Mouse (Mus musculus) kidney, embryonic 14.5 days (tissue): ENCODE measurements around the gene Mroh8. TPM values are rescaled to one million over a fixed set of nuclear protein-coding genes. Genes with fewer than 3 reads are reported as not detected.

Experiments
- ATAC-seq: fragments of 200-750 bp; cut with Nextera tagmentation; 2 replicates; pipeline ENCODE4 v1.8.0; 2017; ENCODE audit warnings: moderate number of reproducible peaks, mild to moderate bottlenecking, moderate TSS enrichment, moderate library complexity; ENCODE audit not compliant: low FRiP score, low TSS enrichment
- H3K27ac ChIP-seq: fragments of 300-500 bp; sonication (generic); 2 replicates; pipeline ENCODE4 v1.5.1; 2014; ENCODE audit warnings: low read depth, mild to moderate bottlenecking, low read length, moderate library complexity, mixed read lengths
- H3K27me3 ChIP-seq: fragments of 300-500 bp; sonication (generic); 2 replicates; pipeline ENCODE4 v1.6.1; 2014; ENCODE audit warnings: mild to moderate bottlenecking, low read length; ENCODE audit not compliant: control insufficient read depth, insufficient read depth
- H3K36me3 ChIP-seq: fragments of 300-500 bp; sonication (generic); 2 replicates; pipeline ENCODE4 v1.6.1; 2014; ENCODE audit warnings: low read length, mixed read lengths; ENCODE audit not compliant: control insufficient read depth, insufficient read depth
- H3K4me1 ChIP-seq: fragments of 300-500 bp; sonication (generic); 2 replicates; pipeline ENCODE4 v1.6.1; 2014; ENCODE audit warnings: low read length, mixed read lengths; ENCODE audit not compliant: control insufficient read depth, insufficient read depth
- H3K4me2 ChIP-seq: fragments of 300-500 bp; sonication (generic); replicated peaks from 2 replicates; pipeline ENCODE4 v1.6.1; 2014; ENCODE audit warnings: low read depth, mild to moderate bottlenecking, low read length
- H3K4me3 ChIP-seq: fragments of 300-500 bp; sonication (generic); 2 replicates; pipeline ENCODE4 v1.5.1; 2014; ENCODE audit warnings: mild to moderate bottlenecking, low read length
- H3K9ac ChIP-seq: fragments of 300-500 bp; sonication (generic); 2 replicates; pipeline ENCODE4 v1.6.1; 2014; ENCODE audit warnings: low read depth, mild to moderate bottlenecking, low read length, moderate library complexity
- H3K9me3 ChIP-seq: fragments of 300-500 bp; sonication (generic); 2 replicates; pipeline ENCODE4 v1.6.1; 2016; ENCODE audit warnings: low read length; ENCODE audit not compliant: control insufficient read depth
- WGBS: fragments of 180-500 bp; shearing (Covaris S2); extraction: QIAGEN DNeasy Blood & Tissue Kit; methylation state at CpG from one replicate; pipeline ENCODE4 v1.1.7; 2014; 5-methylcytosine and 5-hydroxymethylcytosine counted together
- polyA plus RNA-seq: library from polyadenylated mRNA; unstranded; fragments of >200 nt; fragmentation: Nextera tagmentation; extraction: Ambion mirVana; gene quantifications from 2 replicates; pipeline ENCODE4 v1.2.1, GENCODE M21; 2014

Mroh8 gene
- polyA plus RNA-seq, 1 experiment from 2014 or later, result 0.89 TPM

DNA sequence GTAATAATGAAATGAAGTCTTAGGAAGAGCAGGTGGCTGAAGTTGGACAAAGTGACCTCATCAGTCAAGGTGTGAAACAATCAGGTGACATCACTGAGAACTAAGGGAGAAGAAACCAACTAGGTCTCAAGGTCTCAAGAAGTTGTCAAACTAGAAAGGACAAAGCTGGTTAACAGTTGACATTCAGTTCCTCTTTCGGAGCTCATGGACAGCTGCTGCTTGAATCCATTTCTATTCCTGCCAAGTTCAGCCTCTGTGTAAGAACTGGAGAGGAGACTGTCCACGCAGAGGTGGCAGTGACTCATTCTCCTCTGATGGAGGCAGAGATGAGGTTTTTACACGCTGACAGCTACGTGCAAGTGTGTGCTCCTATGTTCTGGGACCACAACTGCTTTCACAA is 92.1 kb downstream of the Mroh8 start:
- H3K36me3 ChIP-seq, result peaks cover 64% of the 10 kb centered on the region
- H3K27me3 ChIP-seq, result no peaks in the 10 kb centered on the region
- no peak overlapping the region for H3K4me2 ChIP-seq
- ATAC-seq, result no peak
- H3K9me3 ChIP-seq, result no peaks in the 10 kb centered on the region
- H3K9ac ChIP-seq, result no peak overlapping the region
- no peak overlapping the region for H3K27ac ChIP-seq
- H3K4me1 ChIP-seq, result no peaks in the 10 kb centered on the region
- WGBS, result 90% methylated on average over 4 of the region's 4 CpGs
- no peak overlapping the region for H3K4me3 ChIP-seq

DNA sequence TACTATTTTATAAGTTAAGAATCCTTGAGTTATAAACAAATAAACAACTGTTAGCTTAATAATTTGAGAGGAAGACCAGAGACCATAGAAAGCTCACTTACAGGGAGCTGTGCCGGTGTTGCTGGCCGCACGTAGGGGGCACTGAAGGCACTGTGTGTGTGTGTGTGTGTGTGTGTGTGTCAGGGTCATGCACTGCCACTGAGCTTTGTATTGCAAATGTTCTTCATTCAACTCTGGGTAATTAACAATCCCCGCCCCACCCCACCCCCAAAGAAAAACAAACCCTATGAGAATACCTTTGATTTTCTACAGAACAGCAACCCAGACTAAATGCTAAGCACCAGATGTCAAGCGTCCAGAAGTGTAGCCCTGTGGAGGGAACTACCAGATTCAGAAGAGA is 92.8 kb downstream of the Mroh8 start:
- peaks cover 63% of the 10 kb centered on the region for H3K36me3 ChIP-seq

DNA sequence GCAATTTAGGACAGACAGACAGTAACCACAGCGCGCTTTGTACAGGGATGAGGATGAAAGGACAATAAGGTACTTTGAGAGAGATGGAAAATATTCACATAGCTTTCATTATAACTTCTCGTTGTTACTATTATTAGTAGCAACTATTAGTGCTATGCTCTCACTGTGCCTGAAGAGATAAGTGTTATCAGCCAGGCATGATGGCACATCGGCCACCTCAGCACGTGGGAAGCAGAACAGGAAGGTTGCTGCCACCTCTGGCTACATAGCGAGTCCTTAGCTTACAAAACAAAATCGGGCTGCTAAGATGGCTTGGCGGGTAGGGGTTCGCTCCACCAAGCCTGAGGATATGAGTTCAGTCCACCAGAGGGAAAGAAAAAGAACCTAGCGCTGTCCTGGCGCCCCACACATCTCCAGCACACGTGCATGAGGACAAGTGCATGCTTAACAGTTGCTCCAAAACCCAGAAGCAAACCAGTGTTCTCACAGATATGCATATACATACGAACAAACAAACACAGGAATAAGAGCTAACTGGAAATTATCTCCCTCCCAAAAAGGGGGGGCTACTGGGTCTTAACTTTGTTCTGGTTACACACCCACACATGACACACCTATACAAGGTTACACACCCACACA is 94.2 kb downstream of the Mroh8 start:
- no peaks in the 10 kb centered on the region for H3K9me3 ChIP-seq
- WGBS, result 94% methylated on average over 13 of the region's 13 CpGs
- H3K4me1 ChIP-seq, result no peaks in the 10 kb centered on the region
- H3K4me3 ChIP-seq, result no peak overlapping the region
- no peak overlapping the region for H3K4me2 ChIP-seq
- H3K9ac ChIP-seq, result no peak overlapping the region
- no peak for ATAC-seq
- H3K27ac ChIP-seq, result no peak overlapping the region
- H3K36me3 ChIP-seq, result peaks cover 56% of the 10 kb centered on the region
- H3K27me3 ChIP-seq, result no peaks in the 10 kb centered on the region

More for the DNA sequence above, 92.8 kb downstream of the Mroh8 start:
- no peaks in the 10 kb centered on the region for H3K9me3 ChIP-seq
- no peaks in the 10 kb centered on the region for H3K27me3 ChIP-seq
- H3K4me1 ChIP-seq, result no peaks in the 10 kb centered on the region
- no peak overlapping the region for H3K4me3 ChIP-seq
- no peak overlapping the region for H3K27ac ChIP-seq
- H3K4me2 ChIP-seq, result no peak overlapping the region
- no peak overlapping the region for H3K9ac ChIP-seq
- no peak for ATAC-seq
- 42% methylated on average over 5 of the region's 5 CpGs for WGBS

DNA sequence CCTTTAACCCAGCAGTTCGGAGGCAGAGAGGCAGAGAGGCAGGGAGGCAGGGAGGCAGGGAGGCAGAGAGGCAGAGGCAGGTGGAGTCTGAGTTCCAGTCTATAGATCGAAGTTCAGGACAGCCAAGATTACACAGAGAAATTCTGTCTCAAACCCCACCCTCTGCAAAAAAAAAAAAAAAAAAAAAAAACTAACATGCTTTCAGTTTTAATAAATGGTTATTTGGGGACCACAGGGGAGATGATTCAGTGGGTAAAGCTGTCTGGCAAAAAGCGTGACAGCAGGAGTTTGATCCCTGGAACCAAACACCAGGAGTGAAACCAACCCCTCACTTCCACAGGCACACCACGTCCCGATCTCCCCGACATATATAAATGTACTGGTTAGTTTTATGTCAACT is 101.2 kb downstream of the Mroh8 start:
- no peaks in the 10 kb centered on the region for H3K27me3 ChIP-seq
- H3K9ac ChIP-seq, result no peak overlapping the region
- peaks cover 48% of the 10 kb centered on the region for H3K36me3 ChIP-seq
- no peak overlapping the region for H3K4me3 ChIP-seq
- H3K4me2 ChIP-seq, result no peak overlapping the region
- H3K4me1 ChIP-seq, result no peaks in the 10 kb centered on the region
- no peak for ATAC-seq
- H3K27ac ChIP-seq, result no peak overlapping the region
- WGBS, result 69% methylated on average over 6 of the region's 6 CpGs
- H3K9me3 ChIP-seq, result no peaks in the 10 kb centered on the region

DNA sequence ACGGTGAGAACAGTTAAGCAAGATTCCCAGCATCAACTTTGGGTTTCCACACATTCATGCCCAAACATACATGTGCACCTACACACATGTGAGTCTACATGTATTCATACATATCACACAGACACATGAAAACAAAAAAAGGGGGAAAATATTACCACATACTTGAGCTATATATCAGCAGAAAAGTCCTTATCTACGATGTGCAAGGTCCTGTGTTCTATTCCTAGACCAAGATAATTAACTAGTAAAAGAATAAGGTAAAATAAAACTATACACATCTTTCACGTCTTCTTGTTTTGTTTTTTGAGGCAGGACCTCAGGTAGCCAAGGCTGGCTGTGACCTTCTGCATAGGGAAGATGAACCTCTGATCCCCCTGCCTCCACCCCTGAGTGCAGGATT is 103.1 kb downstream of the Mroh8 start:
- no peaks in the 10 kb centered on the region for H3K4me1 ChIP-seq

DNA sequence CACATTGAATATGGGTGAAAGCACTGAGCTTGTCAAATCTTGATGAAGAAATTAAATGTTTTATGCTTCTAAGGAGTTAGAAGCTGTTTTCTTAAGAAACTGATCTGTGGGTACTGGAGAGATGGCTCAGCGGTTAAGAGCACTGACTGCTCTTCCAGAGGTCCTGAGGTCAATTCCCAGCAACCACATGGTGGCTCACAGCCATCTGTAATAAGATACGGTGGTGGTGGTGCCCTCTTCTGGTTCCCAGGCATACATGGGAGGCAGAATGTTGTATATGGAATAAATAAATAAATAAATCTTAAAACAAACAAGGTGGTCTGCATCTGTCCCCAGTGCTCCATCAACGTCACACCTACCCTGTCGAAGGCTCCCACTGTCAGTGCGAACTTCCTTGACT is 104.9 kb downstream of the Mroh8 start:
- no peak overlapping the region for H3K4me3 ChIP-seq
- H3K27me3 ChIP-seq, result no peaks in the 10 kb centered on the region
- no peak overlapping the region for H3K27ac ChIP-seq
- no peak for ATAC-seq
- H3K4me1 ChIP-seq, result no peaks in the 10 kb centered on the region
- WGBS, result 65% methylated on average over 5 of the region's 5 CpGs
- H3K9me3 ChIP-seq, result no peaks in the 10 kb centered on the region
- peaks cover 52% of the 10 kb centered on the region for H3K36me3 ChIP-seq
- H3K4me2 ChIP-seq, result no peak overlapping the region
- H3K9ac ChIP-seq, result no peak overlapping the region

More for the DNA sequence above, 103.1 kb downstream of the Mroh8 start:
- 96% methylated on average over 3 of the region's 3 CpGs for WGBS
- Histone ChIP-seq H3K9ac (no peak overlapping the region), H3K27ac (no peak overlapping the region), H3K36me3 (peaks cover 48% of the 10 kb centered on the region), H3K27me3 (no peaks in the 10 kb centered on the region), H3K9me3 (no peaks in the 10 kb centered on the region), H3K4me3 (no peak overlapping the region), H3K4me2 (no peak overlapping the region)
- no peak for ATAC-seq

DNA sequence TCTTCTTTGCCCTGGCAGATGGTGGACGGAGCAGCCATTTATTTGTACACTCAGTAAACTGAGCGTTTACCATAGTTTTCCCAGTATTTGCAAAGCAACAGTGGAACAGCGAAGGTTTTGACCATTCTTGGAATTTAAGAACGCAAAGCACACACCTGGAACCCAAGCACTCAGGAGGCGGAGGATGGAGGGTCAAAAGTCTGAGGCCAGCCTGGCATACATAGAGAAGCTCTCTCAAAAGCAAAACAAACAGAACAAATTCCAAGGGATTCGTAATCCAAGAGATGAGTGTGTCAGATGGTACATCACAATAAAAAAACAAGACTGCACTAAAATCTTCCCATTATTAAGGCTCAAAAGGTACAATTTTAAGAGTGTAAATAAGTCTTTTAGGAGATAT is 105.8 kb downstream of the Mroh8 start:
- no peak for ATAC-seq
- no peak overlapping the region for H3K4me3 ChIP-seq
- H3K9me3 ChIP-seq, result no peaks in the 10 kb centered on the region
- peaks cover 58% of the 10 kb centered on the region for H3K36me3 ChIP-seq
- H3K4me1 ChIP-seq, result no peaks in the 10 kb centered on the region
- no peak overlapping the region for H3K9ac ChIP-seq
- no peaks in the 10 kb centered on the region for H3K27me3 ChIP-seq
- no peak overlapping the region for H3K4me2 ChIP-seq
- H3K27ac ChIP-seq, result no peak overlapping the region
- 93% methylated on average over 6 of the region's 6 CpGs for WGBS

DNA sequence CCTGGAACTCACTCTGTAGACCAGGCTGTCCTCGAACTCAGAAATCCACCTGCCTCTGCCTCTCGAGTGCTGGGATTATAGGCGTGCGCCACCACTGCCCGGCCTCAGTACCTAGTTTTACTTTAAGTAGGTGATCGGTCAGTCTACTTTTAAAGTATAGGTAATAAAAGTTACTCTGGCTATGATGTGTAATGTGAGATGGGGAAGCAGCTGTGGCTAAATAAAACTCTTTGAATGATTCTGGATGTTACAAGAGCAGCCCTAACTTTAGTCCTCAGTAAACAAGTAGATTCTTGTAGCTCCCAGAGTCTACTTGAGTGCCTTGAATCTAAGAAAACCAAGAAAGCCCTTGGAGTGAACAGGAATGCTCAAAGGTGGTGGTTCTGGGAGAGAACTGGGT is 106.4 kb downstream of the Mroh8 start:
- H3K27ac ChIP-seq, result no peak overlapping the region
- no peak overlapping the region for H3K4me2 ChIP-seq
- WGBS, result 89% methylated on average over 6 of the region's 6 CpGs
- H3K9me3 ChIP-seq, result no peaks in the 10 kb centered on the region
- H3K9ac ChIP-seq, result no peak overlapping the region
- H3K4me1 ChIP-seq, result no peaks in the 10 kb centered on the region
- H3K4me3 ChIP-seq, result no peak overlapping the region
- ATAC-seq, result no peak
- peaks cover 61% of the 10 kb centered on the region for H3K36me3 ChIP-seq
- H3K27me3 ChIP-seq, result no peaks in the 10 kb centered on the region

DNA sequence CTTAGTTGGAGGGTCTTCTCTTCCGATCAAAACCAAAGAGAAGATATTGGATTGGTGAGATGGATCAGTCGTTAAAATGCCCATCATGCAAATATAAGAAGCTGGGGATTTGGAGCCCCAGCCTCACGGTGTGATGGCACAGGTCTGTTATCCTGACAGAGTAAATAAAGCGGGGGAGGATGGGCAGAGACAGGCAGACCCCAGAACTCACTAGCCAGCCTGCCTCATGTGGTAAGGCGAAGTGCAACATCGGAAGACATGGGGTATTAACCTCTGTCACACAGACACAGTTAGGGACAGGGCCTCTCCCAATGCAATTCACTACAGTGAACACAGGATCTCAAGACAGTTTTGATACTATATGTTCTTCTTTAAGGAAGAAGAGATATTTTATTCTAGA is 108.7 kb downstream of the Mroh8 start:
- Histone ChIP-seq H3K9ac (no peak overlapping the region), H3K4me3 (no peak overlapping the region), H3K27ac (no peak overlapping the region), H3K4me1 (no peaks in the 10 kb centered on the region), H3K36me3 (peaks cover 62% of the 10 kb centered on the region), H3K9me3 (no peaks in the 10 kb centered on the region), H3K27me3 (no peaks in the 10 kb centered on the region), H3K4me2 (no peak overlapping the region)
- ATAC-seq, result no peak
- 62% methylated on average over 6 of the region's 6 CpGs for WGBS
